Mouse (Mus musculus): ENCODE results near the gene Mdm1.
"Not testable (repeated sequence)": the region's sequence is repeated elsewhere in the genome, so short reads cannot be mapped to it uniquely, and the experiment has no call there.

Mdm1 gene

GRCm38 (mm10) chr10:118125236-118125635 lies 16.4 kb upstream of the Mdm1 start:
- no peak for DNase-seq

GRCm38 (mm10) chr10:118125776-118126445 lies 15.7 kb upstream of the Mdm1 start:
- DNase-seq = no peak

- peak; percentile 58 to 72 for DNase-seq
These were observed 12.5 kb upstream of the Mdm1 start for GRCm38 (mm10) chr10:118129001-118129682.

GRCm38 (mm10) chr10:118130016-118130415 lies 11.6 kb upstream of the Mdm1 start:
- no peak for DNase-seq

- DNase-seq = no peak
These were observed 8.6 kb upstream of the Mdm1 start for GRCm38 (mm10) chr10:118132993-118133392.

- no peak for DNase-seq
These were observed 3.1 kb upstream of the Mdm1 start for GRCm38 (mm10) chr10:118138508-118138907.

GRCm38 (mm10) chr10:118139837-118140570 lies 1.6 kb upstream of the Mdm1 start:
- DNase-seq = no peak

GRCm38 (mm10) chr10:118141884-118142801 lies 532 bp downstream of the Mdm1 start:
- peak in 1 of 2 experiments; percentile 9 for DNase-seq

- DNase-seq = no peak
These were observed 7.8 kb downstream of the Mdm1 start for GRCm38 (mm10) chr10:118149381-118149780.

- DNase-seq = no peak
These were observed 9.3 kb downstream of the Mdm1 start for GRCm38 (mm10) chr10:118150866-118151265.

GRCm38 (mm10) chr10:118155932-118156331 lies 14.3 kb downstream of the Mdm1 start:
- DNase-seq = peak; percentile 20 to 36

GRCm38 (mm10) chr10:118161131-118161530 lies 19.5 kb downstream of the Mdm1 start:
- DNase-seq = no peak

- no peak for DNase-seq
These were observed 27.6 kb downstream of the Mdm1 start for GRCm38 (mm10) chr10:118169212-118169611.

- no peak for DNase-seq
These were observed 30.8 kb downstream of the Mdm1 start for GRCm38 (mm10) chr10:118172416-118172815.

GRCm38 (mm10) chr10:118172876-118173275 lies 31.3 kb downstream of the Mdm1 start:
- no peak for DNase-seq

GRCm38 (mm10) chr10:118175542-118175941 lies 33.9 kb downstream of the Mdm1 start:
- not testable (repeated sequence) for DNase-seq

GRCm38 (mm10) chr10:118178735-118179151 lies 37.1 kb downstream of the Mdm1 start:
- no peak for DNase-seq

- DNase-seq = no peak
These were observed 37.7 kb downstream of the Mdm1 start for GRCm38 (mm10) chr10:118179265-118179664.

GRCm38 (mm10) chr10:118195150-118195549 lies 53.5 kb downstream of the Mdm1 start:
- not testable (repeated sequence) for DNase-seq

GRCm38 (mm10) chr10:118204642-118205041 lies 63.0 kb downstream of the Mdm1 start, which contains the start of gene Il22:
TSS of gene Il22 (plus strand) at chr10:118204942.
- no peak for DNase-seq

- not testable (repeated sequence) for DNase-seq
These were observed 74.2 kb downstream of the Mdm1 start for GRCm38 (mm10) chr10:118215719-118216393.

Data from kidney, postnatal 36 days (tissue).